Mouse (Mus musculus): ENCODE results near the gene Tmem143. TPM values are rescaled to one million over a fixed set of nuclear protein-coding genes. Genes with fewer than 3 reads are reported as not detected.

Tmem143 gene
- polyA plus RNA-seq, 1 experiment from 2014 or later: 6.9 TPM

DNA sequence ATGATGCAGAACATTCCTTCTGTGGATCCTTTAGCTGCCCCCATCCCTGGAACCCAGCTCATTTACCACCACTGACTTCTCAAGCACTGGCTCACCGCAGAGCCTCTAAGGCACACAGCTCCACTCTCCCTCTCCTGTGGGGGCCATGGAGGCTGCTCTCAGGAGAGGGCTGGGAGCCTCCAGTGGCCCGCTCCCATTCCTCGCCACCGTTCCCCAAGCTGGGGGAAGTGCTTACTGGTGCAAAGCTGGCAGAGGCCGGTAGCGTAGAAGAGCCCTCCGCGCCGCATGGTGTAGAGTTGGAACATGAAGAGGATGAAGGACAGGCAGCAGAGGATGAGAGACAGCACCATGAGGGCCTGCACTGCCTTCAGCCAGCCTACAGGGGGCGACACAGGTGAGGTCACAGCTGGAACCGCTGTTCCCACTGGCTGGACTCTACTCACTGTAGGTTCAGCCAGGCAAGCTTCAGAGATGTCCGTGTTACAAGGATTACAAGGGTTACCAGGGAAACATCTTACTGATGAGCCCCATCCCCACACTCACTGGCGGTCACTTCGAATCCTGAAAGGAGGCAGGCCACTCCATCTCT is 22.4 kb downstream of the Tmem143 start:
- H3K36me3 ChIP-seq (ENCODE audit: control insufficient read depth, insufficient read depth, low read length): no peaks in the 10 kb centered on the region
- ATAC-seq: no peak
- no peak overlapping the region for H3K4me2 ChIP-seq (ENCODE audit: low read length)
- H3K27ac ChIP-seq (ENCODE audit: low read length): no peak overlapping the region
- no peak overlapping the region for H3K4me3 ChIP-seq (ENCODE audit: low read depth, low read length)
- H3K9me3 ChIP-seq (replicated peaks; ENCODE audit: control insufficient read depth, low read length, poor library complexity, severe bottlenecking): no peaks in the 10 kb centered on the region
- no peak overlapping the region for H3K9ac ChIP-seq (ENCODE audit: low read depth, low read length)
- H3K4me1 ChIP-seq (ENCODE audit: control insufficient read depth, insufficient read depth, low read length): peaks cover 22% of the 10 kb centered on the region
- no peaks in the 10 kb centered on the region for H3K27me3 ChIP-seq (ENCODE audit: control insufficient read depth, insufficient read depth, low read depth, low read length)
- WGBS: 62% methylated on average over 14 of the region's 14 CpGs

DNA sequence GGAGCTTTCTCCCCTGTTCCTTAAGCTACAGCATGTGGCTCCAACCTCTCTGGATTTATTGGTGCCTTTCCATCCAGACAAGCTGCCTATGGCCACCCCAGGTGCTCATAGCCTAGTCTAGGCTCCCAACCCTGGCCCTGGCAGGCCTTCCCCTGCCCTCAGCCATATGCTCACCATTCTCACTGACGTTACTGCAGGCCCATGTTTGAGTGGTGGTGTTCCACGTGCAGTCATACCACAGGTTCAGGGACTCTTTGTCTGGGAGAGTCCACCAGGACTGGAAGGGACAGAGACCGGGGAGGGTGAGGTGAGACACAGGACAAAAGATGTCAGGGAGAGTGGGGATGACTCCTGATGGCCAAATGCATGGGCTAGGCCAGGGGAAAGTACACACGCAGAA is 23.0 kb downstream of the Tmem143 start:
- H3K9me3 ChIP-seq (replicated peaks; ENCODE audit: control insufficient read depth, low read length, poor library complexity, severe bottlenecking): no peaks in the 10 kb centered on the region
- H3K4me2 ChIP-seq (ENCODE audit: low read length): no peak overlapping the region
- WGBS: 81% methylated on average over 4 of the region's 4 CpGs
- no peak overlapping the region for H3K9ac ChIP-seq (ENCODE audit: low read depth, low read length)
- H3K27ac ChIP-seq (ENCODE audit: low read length): no peak overlapping the region
- no peaks in the 10 kb centered on the region for H3K27me3 ChIP-seq (ENCODE audit: control insufficient read depth, insufficient read depth, low read depth, low read length)
- ATAC-seq: no peak
- H3K36me3 ChIP-seq (ENCODE audit: control insufficient read depth, insufficient read depth, low read length): no peaks in the 10 kb centered on the region
- peaks cover 22% of the 10 kb centered on the region for H3K4me1 ChIP-seq (ENCODE audit: control insufficient read depth, insufficient read depth, low read length)
- no peak overlapping the region for H3K4me3 ChIP-seq (ENCODE audit: low read depth, low read length)

- Histone ChIP-seq H3K4me1 (ENCODE audit: control insufficient read depth, insufficient read depth, low read length) (peaks cover 21% of the 10 kb centered on the region), H3K4me3 (ENCODE audit: low read depth, low read length) (no peak overlapping the region; the same call in 1 of the 2 replicates), H3K9me3 (replicated peaks; ENCODE audit: control insufficient read depth, low read length, poor library complexity, severe bottlenecking) (no peaks in the 10 kb centered on the region), H3K36me3 (ENCODE audit: control insufficient read depth, insufficient read depth, low read length) (no peaks in the 10 kb centered on the region), H3K27me3 (ENCODE audit: control insufficient read depth, insufficient read depth, low read depth, low read length) (no peaks in the 10 kb centered on the region), H3K9ac (ENCODE audit: low read depth, low read length) (no peak overlapping the region; the same call in 1 of the 2 replicates), H3K4me2 (ENCODE audit: low read length) (no peak overlapping the region), H3K27ac (ENCODE audit: low read length) (no peak overlapping the region)
- WGBS: 58% methylated on average over 9 of the region's 9 CpGs
- no peak for ATAC-seq
Observed at GRCm38 (mm10) chr7:45920583-45921241, 24.0 kb downstream of the Tmem143 start.

GRCm38 (mm10) chr7:45921242-45921621 is 24.5 kb downstream of the Tmem143 start, which contains the start of gene Emp3:
Gene Emp3 (minus strand): TSS chr7:45921404.
- Histone ChIP-seq H3K36me3 (ENCODE audit: control insufficient read depth, insufficient read depth, low read length) (no peaks in the 10 kb centered on the region), H3K4me1 (ENCODE audit: control insufficient read depth, insufficient read depth, low read length) (peaks cover 16% of the 10 kb centered on the region), H3K4me2 (ENCODE audit: low read length) (no peak within 1 kb of the TSS), H3K27ac (ENCODE audit: low read length) (no peak within 1 kb of the TSS), H3K9me3 (replicated peaks; ENCODE audit: control insufficient read depth, low read length, poor library complexity, severe bottlenecking) (no peaks in the 10 kb centered on the region), H3K27me3 (ENCODE audit: control insufficient read depth, insufficient read depth, low read depth, low read length) (no peaks in the 10 kb centered on the region), H3K9ac (ENCODE audit: low read depth, low read length) (no peak within 1 kb of the TSS; the same call in 1 of the 2 replicates), H3K4me3 (ENCODE audit: low read depth, low read length) (no peak within 1 kb of the TSS; the same call in 1 of the 2 replicates)
- 50% methylated on average over 9 of the region's 9 CpGs for WGBS
- no peak for ATAC-seq

DNA sequence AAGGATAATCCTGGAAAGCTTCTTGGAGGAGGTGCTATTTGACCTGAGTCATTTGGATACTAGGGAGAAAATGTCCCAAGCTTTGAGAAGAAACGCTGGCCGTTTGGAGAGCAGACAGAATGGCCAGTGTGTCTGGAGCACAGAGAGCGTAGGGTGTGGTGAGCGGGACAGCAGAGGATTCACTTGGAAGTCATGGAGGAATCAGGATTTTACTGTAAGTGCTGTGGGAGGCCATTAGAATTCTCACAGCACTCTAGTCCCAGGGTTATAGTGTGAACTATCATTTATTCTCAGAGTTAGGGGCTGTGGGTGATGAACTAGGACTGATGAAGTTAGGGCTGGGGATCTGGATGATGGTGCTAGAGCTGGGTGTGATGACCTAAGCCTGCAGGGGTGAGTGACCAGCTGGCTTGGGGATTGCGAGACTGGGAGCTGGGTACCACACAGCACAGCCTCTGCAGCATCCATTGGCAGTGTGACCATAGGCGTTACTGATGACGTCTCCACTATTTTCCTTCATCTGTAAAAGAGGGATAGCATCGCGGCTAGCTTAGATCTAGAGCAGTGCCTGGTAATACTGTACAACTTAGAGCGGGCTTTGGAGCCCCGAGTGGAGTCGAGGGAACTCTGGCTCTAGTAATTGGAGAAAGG is 25.3 kb downstream of the Tmem143 start:
- no peaks in the 10 kb centered on the region for H3K9me3 ChIP-seq (replicated peaks; ENCODE audit: control insufficient read depth, low read length, poor library complexity, severe bottlenecking)
- no peak overlapping the region for H3K4me3 ChIP-seq (ENCODE audit: low read depth, low read length)
- peaks cover 8% of the 10 kb centered on the region for H3K4me1 ChIP-seq (ENCODE audit: control insufficient read depth, insufficient read depth, low read length)
- H3K27me3 ChIP-seq (ENCODE audit: control insufficient read depth, insufficient read depth, low read depth, low read length): no peaks in the 10 kb centered on the region
- 88% methylated on average over 12 of the region's 12 CpGs for WGBS
- no peak overlapping the region for H3K27ac ChIP-seq (ENCODE audit: low read length)
- H3K4me2 ChIP-seq (ENCODE audit: low read length): peak overlapping the region; percentile 68; the same call in 1 of the 2 replicates
- ATAC-seq: no peak
- no peak overlapping the region for H3K9ac ChIP-seq (ENCODE audit: low read depth, low read length)
- H3K36me3 ChIP-seq (ENCODE audit: control insufficient read depth, insufficient read depth, low read length): no peaks in the 10 kb centered on the region

DNA sequence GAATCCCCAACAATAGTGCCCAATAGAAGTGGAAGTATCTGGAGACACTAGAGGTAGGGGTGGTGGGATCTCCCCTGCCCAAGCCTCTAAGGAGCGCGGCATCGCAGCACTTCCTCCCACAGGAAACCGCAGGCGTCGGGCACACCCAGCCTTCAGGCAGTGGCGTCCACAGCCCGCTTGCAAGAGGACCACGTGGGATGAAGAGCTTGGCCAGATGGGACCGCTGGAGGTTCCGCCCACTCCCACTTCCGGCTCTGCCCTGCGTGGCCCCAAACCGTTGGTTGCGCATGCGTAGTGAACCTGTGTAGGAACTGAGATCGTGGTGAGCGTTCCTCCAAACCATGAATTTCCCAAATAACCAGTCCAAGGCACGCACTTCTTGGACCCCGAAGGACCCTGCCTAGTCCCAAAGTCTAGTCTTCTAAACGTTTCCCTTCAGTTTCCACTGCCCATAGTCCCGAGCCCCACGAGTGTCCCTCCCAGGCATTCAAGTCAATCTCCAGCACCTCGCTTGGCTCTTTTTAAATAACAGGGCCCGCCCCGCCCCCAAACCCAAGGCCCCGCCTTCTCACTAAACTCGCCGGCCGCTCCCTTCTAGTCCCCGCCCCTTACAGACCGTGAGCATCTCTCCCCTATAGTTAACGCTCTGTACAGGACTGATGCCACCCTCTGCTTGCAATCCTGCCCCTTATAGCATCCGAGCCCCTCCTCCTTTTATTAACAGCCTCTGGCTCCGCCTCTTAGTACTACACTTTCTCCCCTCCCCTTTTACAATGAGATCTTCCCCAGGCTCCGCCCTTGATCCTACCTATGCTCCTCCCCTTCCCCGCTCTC is 26.4 kb downstream of the Tmem143 start:
- Histone ChIP-seq H3K4me2 (ENCODE audit: low read length) (peak overlapping the region; percentile 68), H3K27me3 (ENCODE audit: control insufficient read depth, insufficient read depth, low read depth, low read length) (peaks cover 3% of the 10 kb centered on the region; the same call in 1 of the 2 replicates), H3K9me3 (replicated peaks; ENCODE audit: control insufficient read depth, low read length, poor library complexity, severe bottlenecking) (no peaks in the 10 kb centered on the region), H3K4me1 (ENCODE audit: control insufficient read depth, insufficient read depth, low read length) (peaks cover 3% of the 10 kb centered on the region; the same call in 1 of the 2 replicates), H3K36me3 (ENCODE audit: control insufficient read depth, insufficient read depth, low read length) (no peaks in the 10 kb centered on the region), H3K27ac (ENCODE audit: low read length) (peak overlapping the region; percentile 80), H3K9ac (ENCODE audit: low read depth, low read length) (peak overlapping the region; percentile 59), H3K4me3 (ENCODE audit: low read depth, low read length) (peak overlapping the region; percentile 51)
- ATAC-seq: peak; percentile 90
- under 1% methylated on average over 37 of the region's 37 CpGs for WGBS

DNA sequence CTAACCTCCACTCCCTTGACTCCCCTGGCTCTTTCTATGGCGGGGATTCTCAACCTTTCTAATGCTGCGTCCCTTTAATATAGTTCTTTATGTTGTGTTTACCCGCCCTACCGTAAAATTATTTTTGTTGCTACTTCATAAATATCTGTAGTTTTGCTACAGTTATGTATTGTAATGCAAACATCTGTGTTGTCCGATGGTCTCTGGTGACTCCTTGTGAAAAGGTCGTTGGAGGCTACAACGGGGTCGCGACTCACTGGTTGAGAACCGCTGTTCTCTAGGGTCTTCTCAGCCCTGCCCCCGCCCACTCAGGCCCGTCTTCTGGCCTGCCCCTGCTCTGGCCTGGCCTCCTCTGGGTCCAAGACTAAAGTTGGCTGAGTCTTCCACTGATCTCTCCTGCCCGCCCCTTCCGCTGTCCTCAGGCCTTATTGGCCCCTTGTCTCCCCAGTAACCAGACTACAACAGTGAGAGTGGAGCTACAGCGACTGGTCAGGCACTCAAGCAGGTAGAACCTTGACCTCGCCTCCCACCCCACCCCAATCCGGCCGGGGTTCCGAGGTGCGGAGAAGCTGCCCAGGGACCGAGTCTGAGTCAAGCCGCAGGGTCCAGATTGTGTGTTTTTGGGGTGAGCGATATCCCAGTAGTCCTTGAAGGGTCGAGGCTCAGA is 27.2 kb downstream of the Tmem143 start, which contains the start of gene Ccdc114:
Ccdc114 (plus strand) TSS at position 311 of the 667 bp plus-strand sequence.
- Histone ChIP-seq H3K9me3 (replicated peaks; ENCODE audit: control insufficient read depth, low read length, poor library complexity, severe bottlenecking) (no peaks in the 10 kb centered on the region), H3K4me3 (ENCODE audit: low read depth, low read length) (peak within 1 kb of the TSS; percentile 51), H3K9ac (ENCODE audit: low read depth, low read length) (peak within 1 kb of the TSS; percentile 59), H3K27ac (ENCODE audit: low read length) (peak within 1 kb of the TSS; percentile 80), H3K27me3 (ENCODE audit: control insufficient read depth, insufficient read depth, low read depth, low read length) (peaks cover 4% of the 10 kb centered on the region; the same call in 1 of the 2 replicates), H3K4me1 (ENCODE audit: control insufficient read depth, insufficient read depth, low read length) (peaks cover 3% of the 10 kb centered on the region; the same call in 1 of the 2 replicates), H3K4me2 (ENCODE audit: low read length) (peak within 1 kb of the TSS; percentile 68), H3K36me3 (ENCODE audit: control insufficient read depth, insufficient read depth, low read length) (no peaks in the 10 kb centered on the region)
- ATAC-seq: peak; percentile 46
- 4% methylated on average over 24 of the region's 24 CpGs for WGBS

GRCm38 (mm10) chr7:45924429-45924816 is 27.7 kb downstream of the Tmem143 start:
- WGBS: 13% methylated on average over 14 of the region's 14 CpGs
- H3K9me3 ChIP-seq (replicated peaks; ENCODE audit: control insufficient read depth, low read length, poor library complexity, severe bottlenecking): no peaks in the 10 kb centered on the region
- no peak for ATAC-seq
- peaks cover 3% of the 10 kb centered on the region; the same call in 1 of the 2 replicates for H3K4me1 ChIP-seq (ENCODE audit: control insufficient read depth, insufficient read depth, low read length)
- H3K27me3 ChIP-seq (ENCODE audit: control insufficient read depth, insufficient read depth, low read depth, low read length): peaks cover 6% of the 10 kb centered on the region; the same call in 1 of the 2 replicates
- peak overlapping the region; percentile 34; the same call in 1 of the 2 replicates for H3K9ac ChIP-seq (ENCODE audit: low read depth, low read length)
- peak overlapping the region; percentile 51 for H3K4me3 ChIP-seq (ENCODE audit: low read depth, low read length)
- no peak overlapping the region for H3K27ac ChIP-seq (ENCODE audit: low read length)
- H3K4me2 ChIP-seq (ENCODE audit: low read length): peak overlapping the region; percentile 68
- no peaks in the 10 kb centered on the region for H3K36me3 ChIP-seq (ENCODE audit: control insufficient read depth, insufficient read depth, low read length)
